Mouse (Mus musculus) liver, adult 2 months (tissue): Measurements from ENCODE around the gene Evpl. TPM values are rescaled to one million over a fixed set of nuclear protein-coding genes. Genes with fewer than 3 reads are reported as not detected.

Source experiments
- DNase-seq: peaks from one replicate; pipeline ENCODE4 v3.0.0-alpha.2; 2011; ENCODE audit warnings: low read depth, low spot score; ENCODE audit errors: extremely low read depth
- H3K27ac ChIP-seq: fragments of 200-500 bp; replicated peaks from 2 replicates; pipeline ENCODE4 v1.5.1; 2012; ENCODE audit warnings: low read depth, mild to moderate bottlenecking, control low read depth, inconsistent platforms, low read length; ENCODE audit not compliant: insufficient read depth
- H3K27me3 ChIP-seq: fragments of 200-500 bp; 2 replicates; pipeline ENCODE4 v1.6.1; 2012; ENCODE audit warnings: mild to moderate bottlenecking, moderate library complexity, low read length, inconsistent platforms; ENCODE audit not compliant: control insufficient read depth, insufficient read depth
- H3K36me3 ChIP-seq: fragments of 200-500 bp; 2 replicates; pipeline ENCODE4 v1.6.1; 2012; ENCODE audit warnings: low read length, inconsistent platforms; ENCODE audit not compliant: control insufficient read depth, insufficient read depth
- H3K4me1 ChIP-seq: fragments of 200-500 bp; 2 replicates; pipeline ENCODE4 v1.6.1; 2011; ENCODE audit warnings: low read length; ENCODE audit not compliant: control insufficient read depth, insufficient read depth
- H3K4me3 ChIP-seq: fragments of 200-500 bp; 2 replicates; pipeline ENCODE4 v1.5.1; 2011; ENCODE audit warnings: low read depth, mild to moderate bottlenecking, control low read depth, low read length, moderate library complexity; ENCODE audit not compliant: insufficient read depth
- H3K79me2 ChIP-seq: fragments of 200-500 bp; 2 replicates; pipeline ENCODE4 v1.6.1; 2012; ENCODE audit warnings: inconsistent platforms, mild to moderate bottlenecking, low read length, moderate library complexity; ENCODE audit not compliant: control insufficient read depth, insufficient read depth
- H3K9ac ChIP-seq: fragments of 200-500 bp; 2 replicates; pipeline ENCODE4 v1.6.1; 2012; ENCODE audit warnings: low read depth, mild to moderate bottlenecking, control low read depth, inconsistent platforms, low read length
- CTCF ChIP-seq: fragments of 200-500 bp; IDR thresholded peaks from 2 replicates; pipeline ENCODE4 v1.5.1; 2011; ENCODE audit warnings: low read depth, low read length, control low read depth
- POLR2A ChIP-seq: fragments of 200-500 bp; IDR thresholded peaks from 2 replicates; pipeline ENCODE4 v1.6.1; 2011; ENCODE audit warnings: low read length, control low read depth; ENCODE audit not compliant: insufficient read depth; ENCODE audit errors: extremely low read depth
- WGBS: fragments of 180-500 bp; shearing (Covaris S2); methylation state at CpG from one replicate; pipeline ENCODE4 v1.1.7; 2018; 5-methylcytosine and 5-hydroxymethylcytosine counted together
- polyA plus RNA-seq: library from polyadenylated mRNA; depleted of rRNA; stranded (reverse); fragments of >200 nt; gene quantifications from 2 replicates; pipeline ENCODE4 v1.2.3, GENCODE M21; 2012
- total RNA-seq: library from RNA; depleted of rRNA; stranded (reverse); fragments of >200 nt; gene quantifications from 2 replicates; pipeline ENCODE4 v1.2.3, GENCODE M21; 2014

Gene Evpl
- total and polyA plus RNA-seq, 2 experiments = 0.12 to 0.18 TPM

DNA sequence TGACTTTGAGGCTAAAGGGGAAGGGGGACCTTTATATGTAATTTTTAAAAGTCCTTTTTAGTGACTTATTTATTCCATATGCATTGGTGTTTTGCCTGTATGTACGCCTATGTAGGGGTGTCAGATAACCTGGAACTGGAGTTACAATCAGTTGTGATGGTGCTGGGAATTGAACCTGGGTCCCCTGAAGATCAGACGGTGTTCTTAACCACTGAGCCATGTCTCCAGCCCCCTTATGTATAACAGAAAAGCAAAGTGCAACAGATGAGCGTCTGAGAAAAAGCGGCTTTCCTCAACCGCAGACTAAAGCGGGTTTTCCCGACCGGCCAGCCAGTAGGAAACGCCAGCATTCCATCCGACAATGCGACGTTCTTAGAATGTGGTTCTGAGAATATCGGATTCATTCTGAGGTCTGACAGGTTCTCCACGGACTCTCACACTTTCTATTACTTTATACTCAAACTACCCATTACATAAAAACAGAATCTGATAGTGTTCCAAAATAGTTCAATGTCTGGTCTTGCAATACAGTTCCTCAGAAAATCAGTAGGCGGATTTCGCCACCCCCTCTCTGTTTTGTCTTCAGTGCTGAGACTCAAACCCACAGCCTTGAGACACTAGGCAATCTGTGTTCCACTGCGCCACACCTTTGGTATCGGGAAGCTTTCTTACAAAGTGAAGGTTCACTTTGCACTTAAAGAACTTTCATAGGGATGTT lies 40.9 kb downstream of the Evpl start:
- TF ChIP-seq POLR2A (peak; percentile 49; the same call in 1 of the 2 replicates), CTCF (0 out of 2 replicates have a peak, but pooled peaks have one; percentile 15)
- Histone ChIP-seq H3K4me3 (peak overlapping the region; percentile 68), H3K27ac (peak overlapping the region; percentile 88), H3K36me3 (peaks cover 41% of the 10 kb centered on the region), H3K27me3 (no peaks in the 10 kb centered on the region), H3K79me2 (peaks cover 19% of the 10 kb centered on the region), H3K4me1 (peaks cover 10% of the 10 kb centered on the region), H3K9ac (peak overlapping the region; percentile 90)
- peak; percentile 52 for DNase-seq
- 28% methylated on average over 18 of the region's 18 CpGs for whole genome bisulfite sequencing

DNA sequence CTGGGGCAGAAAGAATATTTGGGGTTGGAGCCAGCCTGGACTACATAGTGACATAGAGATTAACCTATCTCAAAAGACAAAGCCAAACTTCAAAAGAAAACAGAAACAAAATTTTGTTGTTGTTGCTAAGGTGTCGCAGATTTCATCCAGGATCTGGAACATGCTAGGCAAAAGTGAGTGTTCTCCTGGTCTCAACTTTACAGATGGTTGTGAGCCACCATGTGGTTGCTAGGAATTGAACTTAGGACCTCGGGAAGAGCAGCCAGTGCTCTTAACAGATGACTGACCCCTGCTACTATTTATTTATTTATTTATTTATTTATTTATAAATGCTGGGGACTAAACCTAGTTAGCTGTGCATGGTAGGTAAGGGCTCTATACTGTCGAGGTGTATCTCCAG lies 41.5 kb downstream of the Evpl start:
- WGBS = 24% methylated on average over 3 of the region's 3 CpGs
- peaks cover 21% of the 10 kb centered on the region for H3K79me2 ChIP-seq
- TF ChIP-seq POLR2A = no peak
- no peak for TF ChIP-seq CTCF
- peaks cover 9% of the 10 kb centered on the region for H3K4me1 ChIP-seq
- H3K27ac ChIP-seq = peak overlapping the region; percentile 88
- peak overlapping the region; percentile 68 for H3K4me3 ChIP-seq
- peak; percentile 71 for DNase-seq
- no peaks in the 10 kb centered on the region for H3K27me3 ChIP-seq
- H3K9ac ChIP-seq = peak overlapping the region; percentile 90
- H3K36me3 ChIP-seq = peaks cover 47% of the 10 kb centered on the region

GRCm38 (mm10) chr11:116195252-116195651 lies 42.6 kb downstream of the Evpl start:
- TF ChIP-seq POLR2A (no peak), CTCF (peak; percentile 10; the same call in 1 of the 2 replicates)
- H3K4me3 ChIP-seq = peak overlapping the region; percentile 68
- no peaks in the 10 kb centered on the region for H3K27me3 ChIP-seq
- peaks cover 58% of the 10 kb centered on the region for H3K36me3 ChIP-seq
- peak; percentile 98 for DNase-seq
- peaks cover 13% of the 10 kb centered on the region; the same call in 1 of the 2 replicates for H3K4me1 ChIP-seq
- H3K9ac ChIP-seq = peak overlapping the region; percentile 80
- WGBS = 2% methylated on average over 5 of the region's 5 CpGs
- peak overlapping the region; percentile 28 for H3K27ac ChIP-seq
- peaks cover 24% of the 10 kb centered on the region for H3K79me2 ChIP-seq

- DNase-seq = peak; percentile 60
- Histone ChIP-seq H3K27ac (peak overlapping the region; percentile 28), H3K4me1 (peaks cover 13% of the 10 kb centered on the region; the same call in 1 of the 2 replicates), H3K4me3 (peak overlapping the region; percentile 68), H3K36me3 (peaks cover 61% of the 10 kb centered on the region), H3K9ac (peak overlapping the region; percentile 55), H3K79me2 (peaks cover 26% of the 10 kb centered on the region), H3K27me3 (no peaks in the 10 kb centered on the region)
- 3% methylated on average over 8 of the region's 8 CpGs for WGBS
- TF ChIP-seq CTCF (no peak), POLR2A (no peak)
Observed at GRCm38 (mm10) chr11:116194619-116195018, 43.3 kb downstream of the Evpl start.

DNA sequence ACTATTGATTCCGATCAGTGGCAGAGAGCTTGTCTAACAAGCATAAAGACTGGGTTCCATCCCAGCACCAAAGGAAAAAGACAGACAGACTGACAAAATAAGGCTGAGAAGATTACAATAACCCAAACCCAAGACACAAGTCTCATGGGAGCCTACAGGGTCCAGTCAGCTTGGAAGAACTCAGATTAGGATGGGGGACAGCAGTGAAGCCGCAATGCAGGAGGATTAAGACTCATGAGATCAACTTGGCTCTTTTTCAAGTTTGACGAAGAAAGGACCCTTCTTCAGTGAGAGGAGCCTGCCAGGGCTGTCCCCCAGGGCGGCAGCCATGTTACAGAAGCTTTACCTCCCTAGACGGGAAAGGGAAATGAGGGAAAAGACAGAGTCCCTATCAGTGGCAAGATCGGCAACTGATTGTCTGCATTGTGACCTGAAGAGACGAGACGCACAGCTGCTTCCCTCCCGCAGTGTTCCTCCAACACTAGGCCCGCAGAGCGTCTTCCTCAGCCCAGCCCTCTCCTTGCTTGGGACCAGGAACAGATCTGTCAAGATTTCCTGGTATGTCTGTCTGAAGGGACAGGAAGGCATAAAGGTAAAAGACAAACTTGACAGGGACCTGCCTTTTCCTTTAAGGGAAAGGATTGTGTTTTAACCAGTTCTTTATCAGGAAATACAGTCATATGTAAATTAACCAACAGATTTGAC lies 50.5 kb downstream of the Evpl start:
- peak; percentile 51 for DNase-seq

More for the DNA sequence above, 50.5 kb downstream of the Evpl start:
- H3K36me3 ChIP-seq = peaks cover 90% of the 10 kb centered on the region
- H3K4me3 ChIP-seq = peak overlapping the region; percentile 24
- H3K79me2 ChIP-seq = peaks cover 28% of the 10 kb centered on the region
- peak overlapping the region; percentile 59 for H3K9ac ChIP-seq
- peaks cover 29% of the 10 kb centered on the region for H3K4me1 ChIP-seq
- H3K27me3 ChIP-seq = no peaks in the 10 kb centered on the region
- no peak overlapping the region; the same call in 1 of the 2 replicates for H3K27ac ChIP-seq
- WGBS = 18% methylated on average over 11 of the region's 11 CpGs
- TF ChIP-seq POLR2A (no peak), CTCF (no peak)
